Mouse (Mus musculus) layer of hippocampus, adult 9-11 months (tissue): ENCODE measurements at regions not wholly inside any gene's neighbourhood (a gene's known extent, or its start where the extent isn't known, plus 50 kb on each side); places are given as distances from the start of the nearest gene placed in this dataset.

Experiments used
- DNase-seq: peaks from one replicate; pipeline ENCODE4 v3.0.0; 2022

DNA sequence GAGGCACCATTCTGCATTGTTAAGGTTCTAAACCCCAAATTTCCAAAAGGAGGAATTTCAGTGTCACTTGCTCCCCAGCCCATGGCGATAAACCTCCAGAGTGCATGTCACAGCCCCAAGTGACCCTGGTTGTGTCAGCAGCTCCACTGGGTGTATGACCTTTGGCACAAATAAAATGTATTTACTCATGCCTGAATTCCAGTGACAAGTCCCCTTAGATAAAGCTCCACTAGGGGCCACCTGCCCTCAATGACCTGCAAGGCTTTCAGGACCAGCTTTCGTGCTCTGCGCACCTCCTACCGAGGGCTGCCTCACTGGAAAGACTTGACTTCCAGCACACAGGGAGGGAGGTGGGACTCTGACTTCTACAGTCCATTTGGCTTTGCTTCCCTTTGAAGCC, 262.6 kb downstream of the Cog6 start:
- no peak for DNase-seq

DNA sequence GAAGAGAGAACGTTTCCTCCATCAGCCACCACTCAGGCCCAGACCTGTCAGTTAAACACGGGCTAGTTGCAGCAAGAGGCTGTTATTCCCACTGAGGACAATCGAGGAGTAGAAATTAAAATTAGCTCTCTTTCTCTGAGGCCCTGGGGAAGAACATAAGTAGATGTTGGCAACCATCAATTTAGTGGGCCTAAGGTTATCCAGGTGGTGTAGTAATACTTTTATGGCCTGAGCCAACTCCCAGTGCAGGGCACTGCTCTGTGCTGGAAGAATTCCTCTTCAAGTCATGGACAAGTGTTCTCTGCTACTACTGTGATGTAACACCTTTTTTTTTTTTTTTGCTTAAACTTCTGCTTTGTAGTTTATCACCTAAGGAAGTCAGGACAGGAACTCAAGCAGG, 270.1 kb downstream of the Cog6 start:
- no peak for DNase-seq

DNA sequence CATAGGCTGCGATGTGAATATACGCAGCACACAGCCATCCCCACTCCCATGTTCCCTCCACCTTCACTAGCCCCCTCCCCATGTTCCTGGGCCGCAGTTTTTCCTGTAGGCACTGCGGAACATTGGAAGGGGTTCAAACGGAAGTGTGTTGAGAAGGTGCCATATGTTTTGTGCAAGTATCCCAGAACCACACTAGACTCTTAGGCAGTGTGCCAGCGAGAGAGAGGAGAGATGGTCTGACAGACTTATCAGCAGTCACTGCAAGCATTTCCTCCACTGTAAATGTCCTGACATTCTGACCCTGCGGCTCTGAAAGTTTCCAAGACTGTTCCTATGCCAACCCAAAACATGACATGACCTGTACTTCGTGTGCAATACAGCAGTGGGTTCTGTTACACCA, 272.7 kb downstream of the Cog6 start:
- DNase-seq: no peak

DNA sequence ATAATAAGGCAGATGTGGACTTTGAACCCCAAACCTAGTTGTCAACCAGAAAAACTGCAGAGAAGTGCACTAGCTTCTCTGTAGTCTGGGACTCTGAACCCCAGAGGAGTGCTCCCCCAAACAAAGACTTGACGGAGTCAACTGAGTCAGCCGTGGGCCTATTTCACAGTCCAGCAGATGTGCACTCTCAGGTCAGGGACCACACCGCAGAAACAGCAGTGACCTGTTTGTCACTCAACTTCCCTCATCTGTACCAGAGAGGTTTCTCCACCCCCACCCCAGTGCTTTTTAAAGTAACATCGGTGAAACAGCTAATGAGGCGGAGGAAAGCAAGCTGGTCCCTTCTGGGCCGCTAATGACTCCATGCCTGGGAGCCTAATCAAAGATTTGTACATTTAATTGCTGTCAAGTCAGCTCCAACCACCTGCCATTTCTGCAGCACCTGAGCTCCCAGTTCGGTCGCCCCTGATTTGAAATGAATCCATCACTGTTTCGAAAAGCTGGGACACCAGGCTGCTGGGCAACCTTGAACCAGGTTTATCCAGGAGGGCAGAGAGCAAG, 276.5 kb downstream of the Cog6 start:
- DNase-seq: no peak

DNA sequence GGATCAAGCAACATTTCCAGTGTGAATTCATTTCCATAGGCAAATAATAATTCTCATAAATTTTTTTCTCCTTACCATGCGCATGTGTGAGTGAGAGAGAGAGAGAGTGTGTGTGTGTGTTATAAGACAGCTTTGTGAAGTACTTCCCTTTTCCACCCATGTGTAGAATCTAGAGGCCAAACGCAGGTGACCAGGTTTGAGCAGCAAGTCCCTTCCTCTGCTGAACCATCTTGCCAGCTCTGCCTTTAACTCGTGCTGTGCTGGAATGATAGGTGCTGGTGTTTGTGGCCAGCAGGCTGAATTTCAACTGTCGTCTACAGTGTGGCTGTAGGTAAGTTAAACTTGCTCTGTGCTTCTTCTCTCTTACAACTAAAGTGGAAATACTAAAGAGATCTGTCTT, 277.5 kb downstream of the Cog6 start:
- no peak for DNase-seq

DNA sequence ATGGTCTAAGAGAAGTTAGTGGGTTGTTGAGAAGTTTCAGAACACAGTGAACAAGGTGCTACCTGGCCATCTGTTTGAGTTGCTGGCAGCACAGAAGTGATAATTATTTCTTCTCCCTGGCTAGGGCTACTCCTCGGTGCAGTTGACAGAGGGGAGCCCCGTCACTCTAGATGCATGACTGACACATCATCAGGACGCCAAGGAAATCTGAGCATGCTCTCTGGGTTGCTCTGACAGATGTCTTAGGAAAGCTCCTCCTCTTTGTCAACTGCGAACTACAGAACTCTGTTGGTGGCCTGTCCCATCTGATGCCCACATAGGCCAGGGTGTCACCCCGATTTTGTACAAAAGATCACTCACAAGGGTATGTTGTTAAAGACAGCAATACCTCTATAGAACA, 278.7 kb downstream of the Cog6 start:
- DNase-seq: no peak

DNA sequence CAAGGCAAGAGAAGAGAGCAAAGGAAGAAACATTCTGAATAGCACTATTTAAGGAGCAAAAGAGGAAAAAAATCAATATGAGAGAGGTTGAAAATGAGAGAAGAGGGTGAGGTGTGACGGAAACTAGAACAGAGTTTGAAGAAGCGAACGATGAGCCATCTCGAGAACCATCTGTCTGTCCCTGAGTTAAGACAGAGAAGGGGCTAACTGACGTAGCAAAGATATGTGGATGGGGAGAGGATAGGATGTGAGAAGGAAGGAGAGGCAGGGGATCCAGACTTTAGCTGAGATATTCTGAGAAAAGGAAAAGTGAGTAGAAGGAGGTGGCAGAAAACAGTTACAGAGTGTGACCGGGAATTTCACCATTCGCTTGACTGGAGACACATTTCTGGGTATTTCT, 281.1 kb downstream of the Cog6 start:
- DNase-seq: no peak

DNA sequence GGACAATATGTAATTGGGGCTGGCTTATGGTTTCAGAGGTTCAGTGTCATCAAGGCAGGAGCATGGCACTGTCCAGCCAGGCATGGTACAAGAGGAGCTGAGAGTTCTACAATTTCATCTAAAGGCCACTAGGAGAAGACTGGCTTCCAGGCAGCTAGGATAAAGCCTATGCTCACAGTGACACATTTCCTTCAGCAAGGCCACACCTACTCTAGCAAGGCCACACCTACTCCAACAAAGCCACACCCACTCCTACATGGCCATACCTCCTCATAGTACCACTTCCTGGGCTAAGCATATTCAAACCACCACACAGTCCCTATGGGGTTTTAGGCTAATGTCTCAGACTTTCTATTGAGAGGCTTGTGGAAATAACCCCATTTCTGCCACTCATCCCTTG, 285.1 kb downstream of the Cog6 start:
- no peak for DNase-seq

DNA sequence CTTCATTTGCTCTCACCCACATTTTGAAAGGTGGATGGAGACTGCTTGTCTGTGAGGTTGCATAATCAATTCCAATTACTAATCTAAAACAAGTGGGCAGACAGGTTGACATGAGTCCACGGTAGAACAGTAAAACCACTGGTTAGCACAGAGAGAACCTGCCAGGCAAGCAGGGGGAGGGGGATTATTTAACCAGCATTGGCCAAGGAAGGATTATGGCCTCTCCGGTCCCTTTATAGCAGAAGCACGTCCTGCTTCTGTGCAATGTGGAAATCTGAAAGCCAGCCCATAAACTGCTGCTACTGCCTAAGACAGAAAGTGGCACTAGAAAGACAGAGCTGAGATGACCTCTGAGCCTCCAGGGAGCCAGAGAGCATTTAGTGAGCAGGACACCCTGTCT, 285.5 kb downstream of the Cog6 start:
- DNase-seq: no peak

DNA sequence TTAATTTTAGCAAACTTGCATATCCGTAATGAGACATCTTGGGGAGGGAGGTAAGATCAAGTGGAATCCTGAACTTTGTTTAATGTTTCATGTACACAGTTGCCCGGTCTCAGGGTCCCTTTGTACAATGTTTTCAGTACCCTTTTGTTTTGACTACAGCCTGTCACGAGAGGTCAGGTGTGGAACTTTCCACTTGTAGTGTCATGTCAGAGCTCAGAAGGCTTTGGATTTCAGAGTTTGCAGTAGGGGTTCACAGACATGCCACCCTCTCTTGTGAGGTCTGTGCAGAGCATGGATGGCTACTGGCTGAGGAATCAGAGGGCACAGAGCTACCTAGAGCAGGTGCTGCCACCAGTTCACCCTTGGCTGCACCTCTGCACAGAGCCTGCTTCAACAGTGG, 287.3 kb downstream of the Cog6 start:
- no peak for DNase-seq

DNA sequence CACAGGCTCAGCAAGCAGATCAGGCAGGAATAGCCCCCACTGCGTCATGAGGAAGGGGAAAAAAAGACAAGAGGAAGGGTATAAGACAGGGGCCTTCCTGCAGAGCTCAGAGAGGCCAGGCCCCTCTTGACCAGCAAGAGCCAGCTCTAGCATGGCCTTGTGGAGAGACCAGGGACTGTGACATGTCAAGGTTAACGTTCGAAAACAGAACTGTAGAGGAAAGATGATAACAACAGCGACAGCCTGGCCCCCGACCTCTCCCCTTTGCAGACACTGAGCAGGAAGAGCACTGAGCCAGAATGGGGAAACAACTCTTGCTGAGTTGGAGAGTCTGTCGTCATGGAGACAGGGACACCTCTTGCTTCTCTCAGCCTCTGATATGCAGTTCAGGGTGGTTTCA, 288.2 kb downstream of the Cog6 start:
- DNase-seq: no peak

DNA sequence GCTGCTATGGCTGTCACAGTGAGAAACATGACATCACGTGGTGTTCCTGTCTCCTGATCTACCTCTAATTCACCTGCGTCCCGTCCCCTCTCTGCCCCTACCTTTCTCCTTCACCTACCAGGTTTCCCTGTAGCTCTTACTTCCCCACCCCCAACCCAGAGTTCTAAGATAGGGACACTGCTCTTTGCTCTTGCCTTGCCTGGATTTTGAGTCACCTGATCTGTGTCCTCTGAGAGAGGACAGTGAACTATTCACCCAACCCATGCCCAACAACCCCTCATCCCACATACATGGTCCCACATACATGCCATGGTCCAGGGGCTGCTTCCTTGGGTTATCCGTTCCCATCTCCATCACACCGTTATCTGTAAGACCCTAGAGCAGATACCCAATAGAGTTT, 288.6 kb downstream of the Cog6 start:
- DNase-seq: no peak

DNA sequence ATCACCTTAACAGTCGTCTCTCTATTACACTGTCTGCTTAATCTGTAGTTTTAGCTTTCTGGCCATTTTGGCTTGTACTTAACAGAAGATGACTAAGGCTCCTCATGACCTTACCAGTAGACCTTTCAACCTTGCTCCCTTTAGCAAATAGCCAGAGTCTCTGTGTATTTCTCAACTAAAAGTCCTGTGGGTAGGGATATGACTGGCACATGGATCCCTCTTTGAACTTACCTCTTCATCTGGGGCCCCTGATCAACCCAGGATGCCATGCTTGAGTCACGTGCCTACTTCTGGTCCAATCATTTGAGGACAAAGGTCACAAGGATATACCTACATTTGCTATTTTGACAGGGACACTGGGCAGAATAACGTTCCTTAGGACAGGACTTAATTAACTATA, 292.7 kb downstream of the Cog6 start:
- DNase-seq: no peak

DNA sequence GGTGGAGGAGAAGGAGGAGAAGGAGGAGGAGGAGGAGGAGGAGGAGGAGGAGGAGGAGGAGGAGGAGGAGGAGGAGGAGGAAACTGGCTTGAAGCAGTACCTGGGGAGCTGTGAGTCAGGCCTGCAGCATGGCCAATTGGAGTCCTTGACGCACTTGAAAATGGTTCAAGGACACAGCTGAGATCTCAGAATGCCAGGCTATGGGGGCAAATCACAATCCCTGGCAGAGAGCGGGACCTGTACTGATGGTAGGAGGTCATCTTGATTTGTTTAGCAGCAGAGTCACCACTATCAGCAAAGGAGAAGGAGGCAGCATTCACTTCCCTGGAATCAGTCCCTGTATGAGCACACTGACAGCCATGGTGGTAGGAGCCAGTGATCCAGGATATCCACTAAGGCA, 294.1 kb downstream of the Cog6 start:
- no peak for DNase-seq

DNA sequence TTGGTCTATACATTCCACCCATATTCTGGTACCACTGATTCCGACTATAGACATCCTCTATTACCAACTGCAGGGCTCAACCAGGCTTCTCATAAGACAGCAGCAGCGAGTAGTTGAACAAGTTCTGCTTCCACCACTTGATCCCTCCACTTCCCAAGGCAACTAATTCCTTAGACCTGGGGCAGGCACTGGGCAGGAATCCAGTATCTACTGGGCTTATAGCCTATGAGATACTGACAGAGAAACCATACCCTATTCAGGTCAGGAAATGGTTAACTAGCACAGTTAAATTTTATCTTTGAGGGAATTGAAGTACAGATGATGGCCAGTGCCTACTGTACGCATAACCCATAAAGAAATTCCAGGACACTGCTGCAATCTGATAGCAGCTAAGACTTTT, 297.9 kb downstream of the Cog6 start:
- no peak for DNase-seq

DNA sequence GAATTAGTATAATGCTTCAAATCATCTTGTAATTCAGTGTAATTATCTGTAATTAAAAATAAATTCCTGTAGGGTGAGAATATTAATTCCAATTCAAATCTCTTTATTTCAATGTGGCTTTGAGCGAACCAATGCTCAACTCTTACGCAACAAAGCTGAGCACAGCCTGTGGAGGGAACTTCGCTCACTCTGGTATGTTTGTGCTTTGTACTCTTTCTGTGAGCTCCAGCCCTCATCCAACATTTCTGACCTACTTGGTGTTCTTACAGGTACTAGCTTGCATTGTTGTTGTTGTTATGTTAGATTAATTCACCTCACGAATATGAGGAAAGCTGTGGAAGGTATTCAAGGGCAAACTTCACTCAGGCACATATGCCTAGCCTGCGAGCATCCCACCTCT, 299.7 kb downstream of the Cog6 start:
- DNase-seq: no peak

DNA sequence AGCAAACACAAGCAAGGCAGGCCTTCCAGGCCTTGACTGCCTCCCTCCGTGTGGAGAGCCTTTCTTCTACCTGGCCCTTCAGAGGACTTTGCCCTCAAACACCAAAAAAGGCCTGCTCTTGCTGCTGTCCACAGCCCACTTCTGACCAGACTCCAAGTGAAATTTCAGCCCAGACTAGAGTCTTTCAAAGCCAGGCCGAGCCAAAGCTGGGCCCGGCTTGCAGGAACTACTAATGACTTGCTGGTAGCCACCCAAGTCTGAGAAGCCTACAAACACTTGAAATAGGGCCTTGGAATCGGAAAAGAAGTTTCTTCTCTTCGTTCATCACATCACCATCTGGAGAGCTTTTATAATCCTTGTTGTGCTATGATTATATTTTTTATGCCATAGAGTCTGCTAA, 304.9 kb downstream of the Cog6 start:
- DNase-seq: peak; percentile 35

DNA sequence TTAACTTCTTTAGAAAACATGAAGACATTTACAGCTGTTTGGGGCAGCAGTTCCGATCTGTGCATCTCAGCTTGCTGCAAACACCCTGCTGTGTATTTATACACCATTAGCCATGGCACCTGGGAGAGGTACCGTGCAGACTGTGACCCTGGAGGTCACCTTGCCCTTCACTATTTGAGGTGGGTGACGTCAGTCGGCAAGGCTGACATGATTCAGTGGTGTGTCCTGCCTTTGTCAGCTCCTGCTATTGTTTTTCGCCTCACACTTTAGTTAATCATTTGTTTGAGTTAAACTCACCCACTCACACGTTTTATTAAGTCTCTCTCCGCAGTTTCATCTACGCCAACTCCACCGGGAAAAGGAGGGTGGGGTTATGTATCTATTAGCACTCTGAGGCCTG, 305.9 kb downstream of the Cog6 start:
- no peak for DNase-seq

DNA sequence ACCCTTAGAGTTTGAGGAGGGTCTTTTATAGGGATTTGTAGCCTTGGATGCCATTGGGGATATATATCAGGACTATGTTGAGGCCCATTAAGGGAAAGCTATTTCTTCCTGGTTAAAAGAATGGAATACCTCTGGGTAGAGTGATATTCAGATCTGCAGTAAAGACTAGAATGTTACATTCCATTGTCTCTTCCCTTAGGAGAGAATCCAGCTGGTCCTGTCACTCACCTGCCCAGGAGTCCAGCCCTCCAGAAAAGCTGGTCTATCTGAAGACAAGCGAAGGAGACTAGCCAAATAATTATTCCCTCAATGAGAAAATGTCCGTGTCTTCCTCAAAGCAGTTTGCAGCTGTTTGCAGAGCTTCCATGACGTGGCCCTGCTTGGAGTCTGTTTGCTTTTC, 308.3 kb downstream of the Cog6 start:
- DNase-seq: no peak

DNA sequence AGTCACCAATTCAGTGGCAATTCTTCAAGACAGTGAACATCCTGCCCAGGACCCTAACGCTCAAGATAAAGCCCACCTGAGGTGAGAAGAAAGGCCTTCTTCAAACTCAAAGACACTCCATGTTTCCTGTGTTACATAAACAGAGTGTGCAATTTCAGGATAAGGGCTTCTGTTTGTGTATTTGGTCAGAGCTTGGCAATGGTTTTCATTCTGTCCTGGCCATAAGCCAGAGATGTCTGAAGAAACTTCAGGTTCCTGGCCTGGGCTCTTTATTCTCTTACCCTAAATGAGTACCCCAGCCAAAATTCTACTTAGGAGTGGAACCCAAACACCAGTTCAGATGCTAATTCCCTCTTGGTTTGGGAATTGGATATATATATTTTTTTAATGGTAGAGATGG, 308.7 kb downstream of the Cog6 start:
- DNase-seq: no peak

DNA sequence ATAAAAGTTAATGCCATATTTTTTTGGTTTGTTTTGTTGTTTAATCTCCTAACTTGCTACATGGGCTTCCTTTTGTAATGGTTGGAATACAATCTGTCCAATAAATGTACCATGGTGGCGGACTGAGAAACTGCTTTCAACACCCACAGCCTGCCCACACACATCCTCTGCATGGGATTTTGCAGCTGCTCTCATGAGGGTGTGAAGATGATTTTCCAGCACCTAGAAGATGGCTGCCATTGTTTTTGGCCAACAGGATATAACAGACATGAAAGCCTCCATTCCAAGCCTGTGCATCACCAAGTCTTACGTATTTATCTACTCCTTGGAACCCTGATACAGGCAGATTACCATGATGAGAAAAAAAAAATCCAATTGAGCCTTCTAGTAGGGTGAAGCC, 310.4 kb downstream of the Cog6 start:
- DNase-seq: peak; percentile 28

DNA sequence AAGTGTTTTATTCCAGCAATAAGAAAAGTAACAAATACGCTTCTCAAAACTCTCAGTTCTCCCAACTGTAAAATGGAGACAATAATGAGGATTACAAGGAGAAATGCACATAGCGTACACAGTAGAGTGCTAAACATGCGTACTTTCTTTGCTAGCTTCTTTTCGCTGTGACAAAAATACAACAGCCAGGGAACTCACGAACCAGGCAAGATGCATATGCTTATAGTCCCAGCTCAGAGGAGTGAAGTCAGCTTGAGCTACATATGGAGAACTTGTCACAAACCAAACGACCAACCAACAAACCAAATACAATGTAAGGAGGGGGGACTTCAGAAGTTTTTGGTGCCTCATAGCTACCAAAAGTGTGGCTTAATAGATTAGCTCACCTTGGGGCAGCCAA, 313.3 kb downstream of the Cog6 start:
- DNase-seq: no peak

DNA sequence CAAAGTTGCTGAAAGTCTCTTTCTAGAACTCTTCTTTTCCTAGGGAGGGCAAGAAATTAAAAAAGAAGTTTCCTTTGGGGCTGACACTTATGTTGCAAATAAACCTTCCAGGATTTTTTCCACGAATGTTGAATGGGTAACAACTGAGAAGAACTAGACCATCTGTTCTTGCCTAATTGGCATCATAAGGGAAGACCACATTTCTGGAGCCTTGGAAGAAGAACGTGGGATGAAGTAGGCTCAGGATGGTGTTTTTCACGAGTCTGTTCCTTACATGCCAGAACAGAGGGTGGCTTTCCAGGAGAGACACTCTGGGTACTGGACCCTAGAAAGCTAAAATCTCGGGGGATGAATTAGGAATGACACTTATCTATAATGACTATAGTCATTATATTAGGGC, 314.1 kb downstream of the Cog6 start:
- peak; percentile 57 for DNase-seq

DNA sequence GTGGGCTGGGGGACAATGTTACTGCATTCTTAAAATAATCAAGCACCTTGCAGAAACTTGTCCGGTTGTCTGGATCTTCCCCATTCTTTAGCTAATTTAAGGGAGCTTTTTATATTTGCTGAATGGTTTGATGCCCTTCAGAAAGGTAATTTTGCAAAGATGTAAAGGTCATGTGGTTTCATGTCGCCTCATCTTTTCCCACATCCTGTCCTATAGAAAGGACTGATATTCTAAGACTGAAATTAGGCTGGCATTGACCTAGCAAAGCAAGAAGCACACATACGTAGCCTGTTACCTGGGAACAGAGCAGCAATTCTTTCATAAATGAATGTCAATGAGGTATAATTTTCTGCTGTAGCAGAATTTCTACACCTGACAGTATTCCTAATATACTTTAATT, 315.4 kb downstream of the Cog6 start:
- no peak for DNase-seq

DNA sequence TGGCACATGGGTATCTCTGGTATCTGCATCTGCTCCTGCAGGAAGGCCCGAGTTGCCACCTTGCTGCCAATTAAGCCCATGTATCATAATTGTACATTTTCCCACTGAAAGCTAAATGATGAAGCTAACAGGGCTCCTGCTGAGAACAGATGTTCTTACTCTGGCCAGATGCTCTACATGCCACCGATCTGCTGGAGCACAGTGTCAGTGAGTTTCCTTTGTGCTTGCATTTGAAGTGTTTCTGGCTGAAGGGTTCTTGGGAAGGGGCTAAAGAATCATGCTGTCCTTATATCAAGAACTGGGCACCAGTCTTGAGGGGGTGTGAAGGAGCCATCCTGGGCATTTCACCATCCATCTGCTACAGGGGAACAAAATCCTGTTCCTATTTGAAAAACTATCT, 323.2 kb downstream of the Cog6 start:
- peak; percentile 22 for DNase-seq
